9 mouse cellular contexts compared by ENCODE assay signal in the genomic region with DNA sequence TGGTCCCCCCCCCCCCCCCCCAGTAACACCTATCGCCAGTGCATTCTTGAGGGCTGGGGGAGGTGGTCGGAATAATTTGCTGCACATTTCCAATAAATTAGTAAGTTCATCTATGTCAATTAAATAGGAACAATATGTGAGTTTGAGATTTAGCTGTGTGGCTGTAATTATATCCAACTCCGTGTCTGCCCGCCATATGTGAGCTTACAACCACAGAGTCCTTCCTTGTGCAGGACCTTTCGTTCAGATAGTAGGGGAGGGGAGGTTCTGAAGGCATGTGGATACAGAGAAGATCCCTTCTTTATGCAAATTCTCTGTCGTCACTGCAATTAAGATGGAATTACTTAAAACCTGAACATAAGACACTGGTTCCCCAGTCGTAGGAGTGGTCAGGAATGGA. TPM values are rescaled to one million over a fixed set of nuclear protein-coding genes. Genes with fewer than 3 reads are reported as not detected.
DNase-seq lines count a peak whose midpoint lies in the region; ATAC-seq and TF ChIP-seq lines count a peak whose summit lies in the region.
"Had no signal": no experiment of that assay in that cellular context is flagged by ENCODE, and none has a peak within 500 bp of the region (broad histone marks: within the 10 kb centered on the region; RNA-seq: fewer than 3 reads in every experiment).

No protein-coding gene starts in this region.

- H3K36me3 ChIP-seq in heart, embryonic 12.5 days = no peaks in the 10 kb centered on the region
- H3K36me3 ChIP-seq in heart, adult 2 months (ENCODE audit: control insufficient read depth, insufficient read depth, low read length) = peaks cover 4% of the 10 kb centered on the region
- H3K36me3 ChIP-seq in embryonic facial prominence, embryonic 10.5 days (replicated peaks) = peaks cover 26% of the 10 kb centered on the region
- H3K36me3 ChIP-seq in hindbrain, embryonic 13.5 days = no peaks in the 10 kb centered on the region
- H3K36me3 ChIP-seq in midbrain, embryonic 12.5 days = 0 out of 2 replicates have a peak, but pooled peaks cover 3% of the 10 kb centered on the region

- H3K27ac ChIP-seq in heart, embryonic 12.5 days (ENCODE audit: poor library complexity, severe bottlenecking) = no peak overlapping the region
- no peak overlapping the region; the same call in 1 of the 2 replicates for H3K27ac ChIP-seq in heart, adult 2 months
- H3K27ac ChIP-seq in embryonic facial prominence, embryonic 10.5 days (replicated peaks) = peak overlapping the region; percentile 97
- no peak overlapping the region for H3K27ac ChIP-seq in hindbrain, embryonic 13.5 days
- H3K27ac ChIP-seq in midbrain, embryonic 12.5 days (replicated peaks) = no peak overlapping the region

- H3K27me3 ChIP-seq in heart, embryonic 12.5 days (replicated peaks) = no peaks in the 10 kb centered on the region
- H3K27me3 ChIP-seq in heart, adult 2 months (ENCODE audit: control insufficient read depth, insufficient read depth, low read length) = no peaks in the 10 kb centered on the region
- no peaks in the 10 kb centered on the region for H3K27me3 ChIP-seq in embryonic facial prominence, embryonic 10.5 days (replicated peaks; ENCODE audit: low read depth, poor library complexity, severe bottlenecking)
- no peaks in the 10 kb centered on the region for H3K27me3 ChIP-seq in hindbrain, embryonic 13.5 days
- no peaks in the 10 kb centered on the region for H3K27me3 ChIP-seq in midbrain, embryonic 12.5 days

- 75% methylated on average over 7 of the region's 7 CpGs for WGBS in heart, embryonic 12.5 days
- WGBS in heart, adult 2 months = 68% methylated on average over 7 of the region's 7 CpGs
- WGBS in embryonic facial prominence, embryonic 10.5 days = 33% methylated on average over 7 of the region's 7 CpGs
- WGBS in hindbrain, embryonic 13.5 days = 51% methylated on average over 7 of the region's 7 CpGs
- WGBS in midbrain, embryonic 12.5 days = 56% methylated on average over 7 of the region's 7 CpGs

- DNase-seq in heart, adult 2 months = no peak
- peak; percentile 42 for DNase-seq in embryonic facial prominence, embryonic 10.5 days (ENCODE audit: low spot score)
- no peak for DNase-seq in spleen, adult 12 weeks (ENCODE audit: low spot score)
- DNase-seq in cerebellum, adult 11 months = no peak
- no peak for DNase-seq in adrenal gland, postnatal 36 days
- DNase-seq: right cerebral cortex, postnatal 25 days had no signal

- TF ChIP-seq POLR2A in heart, adult 2 months (IDR thresholded peaks at IDR 0.05; ENCODE audit: insufficient read depth, low read depth, low read length) = no peak

- H3K9me3 ChIP-seq in heart, embryonic 12.5 days (replicated peaks) = no peaks in the 10 kb centered on the region
- no peaks in the 10 kb centered on the region for H3K9me3 ChIP-seq in embryonic facial prominence, embryonic 10.5 days
- H3K9me3 ChIP-seq in hindbrain, embryonic 13.5 days = no peaks in the 10 kb centered on the region
- H3K9me3 ChIP-seq in midbrain, embryonic 12.5 days = no peaks in the 10 kb centered on the region

- H3K4me2 ChIP-seq in heart, embryonic 12.5 days = peak overlapping the region; percentile 96
- H3K4me2 ChIP-seq in hindbrain, embryonic 13.5 days = peak overlapping the region; percentile 92
- peak overlapping the region; percentile 81 for H3K4me2 ChIP-seq in midbrain, embryonic 12.5 days (replicated peaks)

- TF ChIP-seq EP300 in heart, adult 2 months (IDR thresholded peaks at IDR 0.05; ENCODE audit: insufficient read depth, low read depth, low read length) = no peak

- intact Hi-C loops in heart, adult 2 months (cut with DNase I) = loop anchor here (5.0 kb wide), 2 partner anchors 37 to 98 kb away; no protein-coding TSS in a partner anchor

- no peak overlapping the region; the same call in 1 of the 2 replicates for H3K9ac ChIP-seq in heart, embryonic 12.5 days
- H3K9ac ChIP-seq in heart, adult 2 months (ENCODE audit: low read depth, low read length) = no peak overlapping the region
- H3K9ac ChIP-seq in hindbrain, embryonic 13.5 days = peak overlapping the region; percentile 88
- peak overlapping the region; percentile 89 for H3K9ac ChIP-seq in midbrain, embryonic 12.5 days (replicated peaks)

- no peak for TF ChIP-seq CTCF in heart, adult 2 months (IDR thresholded peaks at IDR 0.05)

- peak overlapping the region; percentile 85 for H3K4me3 ChIP-seq in heart, embryonic 12.5 days
- no peak overlapping the region for H3K4me3 ChIP-seq in heart, adult 2 months
- peak overlapping the region; percentile 81 for H3K4me3 ChIP-seq in embryonic facial prominence, embryonic 10.5 days
- H3K4me3 ChIP-seq in hindbrain, embryonic 13.5 days = peak overlapping the region; percentile 84
- peak overlapping the region; percentile 89 for H3K4me3 ChIP-seq in midbrain, embryonic 12.5 days

- H3K4me1 ChIP-seq in heart, embryonic 12.5 days (replicated peaks) = peaks cover 65% of the 10 kb centered on the region
- peaks cover 19% of the 10 kb centered on the region for H3K4me1 ChIP-seq in heart, adult 2 months (ENCODE audit: control insufficient read depth, insufficient read depth, low read length)
- peaks cover 78% of the 10 kb centered on the region for H3K4me1 ChIP-seq in embryonic facial prominence, embryonic 10.5 days
- peaks cover 68% of the 10 kb centered on the region for H3K4me1 ChIP-seq in hindbrain, embryonic 13.5 days (replicated peaks)
- H3K4me1 ChIP-seq in midbrain, embryonic 12.5 days = peaks cover 67% of the 10 kb centered on the region

- ATAC-seq in heart, embryonic 12.5 days (ENCODE audit: insufficient number of reproducible peaks, low FRiP score) = no peak
- ATAC-seq in hindbrain, embryonic 13.5 days (ENCODE audit: low FRiP score) = no peak
- ATAC-seq in midbrain, embryonic 12.5 days (ENCODE audit: low FRiP score, low read depth) = no peak

- no peaks in the 10 kb centered on the region for H3K79me2 ChIP-seq in heart, adult 2 months (replicated peaks; ENCODE audit: control insufficient read depth, insufficient read depth, low read length)

RNA-seq across cellular contexts. Expression of gene Sept11, which starts 2.1 kb away (rescaled TPM):
- 115 and 123 TPM in 2 replicates for polyA plus RNA-seq in heart, embryonic 12.5 days (2016; fragmentation: Nextera tagmentation; extraction: Ambion mirVana)
- 10 to 100 TPM; 25.7 to 34.0 TPM for total RNA-seq in heart, adult 2 months (2021)
- polyA plus RNA-seq in heart, adult 2 months (2012; rRNA removed) = 15.6 and 25.8 TPM in 2 replicates
- polyA plus RNA-seq in embryonic facial prominence, embryonic 10.5 days (2016; fragmentation: Nextera tagmentation; extraction: Ambion mirVana) = 294 and 297 TPM in 2 replicates
- polyA plus RNA-seq in hindbrain, embryonic 13.5 days (2015; fragmentation: Nextera tagmentation; extraction: Ambion mirVana) = 165 and 171 TPM in 2 replicates
- 260 and 272 TPM in 2 replicates for polyA plus RNA-seq in midbrain, embryonic 12.5 days (2016; fragmentation: Nextera tagmentation; extraction: Ambion mirVana)
- 10 to 100 TPM; 37.0 to 46.9 TPM for total RNA-seq in adrenal gland, postnatal 36 days (2021)

RNA-seq across cellular contexts. Expression of gene Sowahb, which starts 50.5 kb away (rescaled TPM):
- polyA plus RNA-seq in heart, embryonic 12.5 days (2016; fragmentation: Nextera tagmentation; extraction: Ambion mirVana) = 0.12 and 0.23 TPM in 2 replicates
- total RNA-seq in heart, adult 2 months (2021) = under 1 TPM in 1 of 2 experiments, not detected in 1; 0.08 TPM
- 0.04 TPM in 1 of 2 replicates, not detected in the other for polyA plus RNA-seq in heart, adult 2 months (2012; rRNA removed)
- 0.78 and 0.85 TPM in 2 replicates for polyA plus RNA-seq in embryonic facial prominence, embryonic 10.5 days (2016; fragmentation: Nextera tagmentation; extraction: Ambion mirVana)
- not detected in 2 replicates for polyA plus RNA-seq in hindbrain, embryonic 13.5 days (2015; fragmentation: Nextera tagmentation; extraction: Ambion mirVana)
- polyA plus RNA-seq in midbrain, embryonic 12.5 days (2016; fragmentation: Nextera tagmentation; extraction: Ambion mirVana) = 0.04 and 0.10 TPM in 2 replicates
- total RNA-seq in adrenal gland, postnatal 36 days (2021) = not detected

Comparison
In these comparisons a context has a peak if more than half of its experiments do, and no peak if none do; other contexts are left out.
1. H3K9ac ChIP-seq: peak in hindbrain, embryonic 13.5 days (single experiment) and midbrain, embryonic 12.5 days (single experiment); none in heart, embryonic 12.5 days (single experiment) and heart, adult 2 months (single experiment).
2. Peak in every context shown above with its lines, with median percentiles within 50 percentile points of each other: H3K4me2 ChIP-seq.